Mouse (Mus musculus): ENCODE measurements at regions not wholly inside any gene's neighbourhood (a gene's known extent, or its start where the extent isn't known, plus 50 kb on each side); places are given as distances from the start of the nearest gene placed in this dataset.
"Not testable (repeated sequence)": the region's sequence is repeated elsewhere in the genome, so short reads cannot be mapped to it uniquely, and the experiment has no call there.

- DNase-seq, result not testable (repeated sequence)
These were observed 124.7 kb upstream of the Fgf14 start for GRCm38 (mm10) chr14:124801589-124801988.

GRCm38 (mm10) chr14:124800421-124800820 is 123.5 kb upstream of the Fgf14 start:
- no peak for DNase-seq

- DNase-seq, result peak; percentile 38
These were observed 98.5 kb upstream of the Fgf14 start for GRCm38 (mm10) chr14:124775402-124775801.

- peak; percentile 76 for DNase-seq
These were observed 91.1 kb upstream of the Fgf14 start for GRCm38 (mm10) chr14:124767996-124768395.

GRCm38 (mm10) chr14:124767234-124767633 is 90.3 kb upstream of the Fgf14 start:
- DNase-seq, result peak; percentile 92

GRCm38 (mm10) chr14:124742491-124742890 is 65.6 kb upstream of the Fgf14 start:
- peak; percentile 68 for DNase-seq

All from cerebellum, adult 9-11 months (tissue).